Mouse (Mus musculus) liver, embryonic 14.5 days (tissue): ENCODE data around the gene Zmym4.

Experiments
- CTCF ChIP-seq: IDR thresholded peaks from 2 replicates; pipeline ENCODE4 v1.5.1; 2016; ENCODE audit warnings: antibody characterized with exemption, low read depth, control low read depth
- EP300 ChIP-seq: IDR thresholded peaks from 2 replicates; pipeline ENCODE4 v1.6.1; 2016; ENCODE audit warnings: antibody characterized with exemption, low read depth

DNA sequence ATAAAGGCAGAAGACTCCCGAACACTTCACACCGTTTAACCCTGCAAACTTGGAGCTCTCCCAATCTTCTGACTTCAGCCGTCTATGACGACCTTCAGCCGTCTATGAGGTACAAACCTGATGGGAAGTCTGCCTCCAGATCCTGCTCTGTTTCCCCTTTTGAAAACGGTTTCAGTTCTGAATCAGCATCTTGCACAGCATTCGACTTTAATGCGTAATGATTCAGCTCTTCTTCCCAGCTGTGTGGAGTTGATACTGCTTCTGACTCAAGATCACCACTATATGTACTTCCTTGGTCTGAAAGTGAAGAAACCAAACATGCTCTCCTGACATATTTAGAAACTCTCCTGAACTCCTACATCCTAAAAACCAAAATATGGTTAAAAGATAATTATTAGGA lies 78.1 kb downstream of the Zmym4 start:
- TF ChIP-seq CTCF, result no peak
- no peak for TF ChIP-seq EP300
